Mouse (Mus musculus): ENCODE data around the gene Mul1. TPM values are rescaled to one million over a fixed set of nuclear protein-coding genes. Genes with fewer than 3 reads are reported as not detected.
A peak's percentile ranks its signal among the peaks of the same experiment; 100 is the strongest.

Mul1 gene
- polyA plus RNA-seq, 1 experiment from 2014 or later = 20.1 TPM

DNA sequence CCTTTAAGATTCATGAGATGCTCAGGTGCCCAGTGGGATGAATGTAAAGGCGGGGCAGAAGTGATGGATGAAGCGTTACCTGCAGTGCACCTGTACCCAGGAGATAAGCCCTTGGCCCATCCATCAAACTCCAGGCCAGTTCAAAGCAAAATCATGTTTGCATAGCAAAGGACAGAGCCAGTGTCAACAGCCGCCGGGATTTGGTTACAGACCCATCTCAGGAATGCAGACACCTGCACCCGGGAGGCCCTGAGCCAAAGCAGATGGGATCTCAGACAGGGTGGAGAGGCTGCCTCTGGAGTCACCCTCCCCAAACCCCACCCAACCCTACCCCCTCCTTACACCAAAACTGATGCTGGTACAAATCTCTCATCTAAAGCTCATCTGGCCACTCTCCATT lies 23.5 kb upstream of the Mul1 start:
- DNase-seq (ENCODE audit: low spot score) = no peak
- Histone ChIP-seq H3K4me2 (ENCODE audit: low read length) (no peak overlapping the region), H3K27ac (ENCODE audit: low read depth) (no peak overlapping the region), H3K4me3 (ENCODE audit: low read depth, low read length) (no peak overlapping the region), H3K4me1 (replicated peaks; ENCODE audit: control insufficient read depth, insufficient read depth, low read length) (peaks cover 10% of the 10 kb centered on the region; the same call in 1 of the 2 replicates), H3K9ac (ENCODE audit: low read length) (no peak overlapping the region), H3K27me3 (replicated peaks; ENCODE audit: control insufficient read depth, insufficient read depth, low read length) (0 out of 2 replicates have a peak, but pooled peaks cover 7% of the 10 kb centered on the region), H3K36me3 (ENCODE audit: control insufficient read depth, insufficient read depth, low read length) (no peaks in the 10 kb centered on the region), H3K9me3 (ENCODE audit: control insufficient read depth, low read length) (no peaks in the 10 kb centered on the region)
- WGBS = 8% methylated on average over 5 of the region's 5 CpGs
- peak; percentile 60; the same call in 1 of the 2 replicates for ATAC-seq (replicated peaks; ENCODE audit: low FRiP score, low TSS enrichment, low read depth)

DNA sequence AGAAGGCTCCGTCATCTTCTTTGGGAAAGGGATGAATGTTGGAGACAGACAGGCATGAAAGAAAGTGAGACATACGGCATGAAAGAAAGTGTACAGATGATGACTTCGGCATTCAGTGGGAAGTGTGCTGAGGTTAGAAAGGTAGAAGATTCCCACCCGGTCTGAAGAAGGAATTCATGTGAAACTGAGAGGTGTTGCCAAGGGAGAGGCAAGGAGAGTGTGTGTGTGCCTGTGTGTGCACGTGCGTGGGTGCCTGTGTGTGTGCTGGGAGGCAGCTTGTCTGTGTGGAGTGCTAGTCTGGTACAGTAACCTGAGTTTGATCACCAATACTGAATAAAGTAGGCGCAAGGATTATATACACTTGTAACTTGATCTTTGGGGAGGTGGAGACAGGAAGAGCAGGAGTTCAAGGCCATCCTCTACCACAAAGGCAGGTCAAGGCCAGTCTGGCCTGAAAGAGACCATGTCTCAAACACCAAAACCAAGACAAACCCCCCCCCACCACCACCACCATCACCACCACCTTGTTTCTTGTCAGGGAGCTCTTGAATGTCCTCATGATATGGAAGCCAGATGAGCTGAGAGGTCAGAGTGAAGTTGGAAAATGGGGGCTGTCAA lies 22.9 kb upstream of the Mul1 start:
- H3K9me3 ChIP-seq (ENCODE audit: control insufficient read depth, low read length) = no peaks in the 10 kb centered on the region
- H3K36me3 ChIP-seq (ENCODE audit: control insufficient read depth, insufficient read depth, low read length) = no peaks in the 10 kb centered on the region
- no peak overlapping the region for H3K27ac ChIP-seq (ENCODE audit: low read depth)
- 0 out of 2 replicates have a peak, but pooled peaks cover 7% of the 10 kb centered on the region for H3K27me3 ChIP-seq (replicated peaks; ENCODE audit: control insufficient read depth, insufficient read depth, low read length)
- H3K4me1 ChIP-seq (replicated peaks; ENCODE audit: control insufficient read depth, insufficient read depth, low read length) = peaks cover 10% of the 10 kb centered on the region; the same call in 1 of the 2 replicates
- no peak overlapping the region for H3K9ac ChIP-seq (ENCODE audit: low read length)
- H3K4me3 ChIP-seq (ENCODE audit: low read depth, low read length) = no peak overlapping the region
- no peak overlapping the region for H3K4me2 ChIP-seq (ENCODE audit: low read length)
- DNase-seq (ENCODE audit: low spot score) = no peak
- WGBS = 43% methylated on average over 7 of the region's 7 CpGs
- ATAC-seq (replicated peaks; ENCODE audit: low FRiP score, low TSS enrichment, low read depth) = no peak

DNA sequence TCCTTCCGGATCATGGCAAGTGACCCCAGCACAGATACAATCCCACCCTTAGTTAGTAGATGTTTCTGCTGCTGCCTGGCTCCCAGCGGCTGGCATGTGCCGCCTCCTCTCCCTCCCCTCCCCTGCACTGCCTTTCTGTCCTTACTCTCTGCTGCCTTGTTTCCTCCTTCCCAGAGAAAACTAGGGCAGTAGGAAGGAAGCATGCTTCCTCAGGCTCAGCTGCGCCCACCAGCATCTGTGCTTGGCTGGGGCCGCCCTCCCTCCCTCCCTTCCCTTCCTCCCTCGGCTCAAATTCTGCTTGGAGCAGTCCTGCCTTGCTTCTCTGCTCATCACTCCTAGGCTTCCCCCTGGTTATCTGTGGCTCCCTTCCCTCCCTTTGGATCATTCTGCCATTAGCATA lies 19.7 kb upstream of the Mul1 start:
- no peak overlapping the region for H3K4me2 ChIP-seq (ENCODE audit: low read length)
- H3K27me3 ChIP-seq (replicated peaks; ENCODE audit: control insufficient read depth, insufficient read depth, low read length) = 0 out of 2 replicates have a peak, but pooled peaks cover 7% of the 10 kb centered on the region
- H3K9me3 ChIP-seq (ENCODE audit: control insufficient read depth, low read length) = no peaks in the 10 kb centered on the region
- ATAC-seq (replicated peaks; ENCODE audit: low FRiP score, low TSS enrichment, low read depth) (no peak), DNase-seq (ENCODE audit: low spot score) (no peak)
- H3K27ac ChIP-seq (ENCODE audit: low read depth) = no peak overlapping the region
- no peaks in the 10 kb centered on the region for H3K36me3 ChIP-seq (ENCODE audit: control insufficient read depth, insufficient read depth, low read length)
- H3K4me1 ChIP-seq (replicated peaks; ENCODE audit: control insufficient read depth, insufficient read depth, low read length) = peaks cover 10% of the 10 kb centered on the region; the same call in 1 of the 2 replicates
- H3K4me3 ChIP-seq (ENCODE audit: low read depth, low read length) = no peak overlapping the region
- 15% methylated on average over 6 of the region's 6 CpGs for WGBS
- no peak overlapping the region for H3K9ac ChIP-seq (ENCODE audit: low read length)

DNA sequence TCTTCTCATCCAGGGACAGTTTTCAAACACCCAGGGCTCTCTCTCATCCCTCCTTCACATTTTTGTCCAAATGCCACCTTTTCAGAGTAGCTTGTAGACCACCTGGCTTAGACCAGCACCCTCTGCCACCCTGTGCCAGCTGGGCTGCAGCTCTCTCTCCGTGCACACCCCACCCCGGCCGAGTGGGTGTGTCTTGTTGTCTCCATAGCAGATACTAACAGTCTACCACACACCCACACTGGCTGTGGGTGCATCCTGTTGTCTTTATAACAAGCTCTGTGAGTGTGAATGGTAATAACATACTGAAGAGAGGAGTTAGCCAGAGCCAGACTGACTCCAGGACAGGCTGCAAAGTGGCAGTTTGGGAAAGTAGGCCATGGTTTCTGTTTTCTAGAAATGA lies 18.5 kb upstream of the Mul1 start:
- DNase-seq (ENCODE audit: low spot score) = no peak
- no peak overlapping the region for H3K4me2 ChIP-seq (ENCODE audit: low read length)
- WGBS = 76% methylated on average over 3 of the region's 3 CpGs
- H3K4me3 ChIP-seq (ENCODE audit: low read depth, low read length) = no peak overlapping the region
- 0 out of 2 replicates have a peak, but pooled peaks cover 1% of the 10 kb centered on the region for H3K27me3 ChIP-seq (replicated peaks; ENCODE audit: control insufficient read depth, insufficient read depth, low read length)
- H3K36me3 ChIP-seq (ENCODE audit: control insufficient read depth, insufficient read depth, low read length) = no peaks in the 10 kb centered on the region
- H3K9ac ChIP-seq (ENCODE audit: low read length) = no peak overlapping the region
- no peak overlapping the region for H3K27ac ChIP-seq (ENCODE audit: low read depth)
- H3K4me1 ChIP-seq (replicated peaks; ENCODE audit: control insufficient read depth, insufficient read depth, low read length) = peaks cover 10% of the 10 kb centered on the region; the same call in 1 of the 2 replicates
- no peak for ATAC-seq (replicated peaks; ENCODE audit: low FRiP score, low TSS enrichment, low read depth)
- no peaks in the 10 kb centered on the region for H3K9me3 ChIP-seq (ENCODE audit: control insufficient read depth, low read length)

DNA sequence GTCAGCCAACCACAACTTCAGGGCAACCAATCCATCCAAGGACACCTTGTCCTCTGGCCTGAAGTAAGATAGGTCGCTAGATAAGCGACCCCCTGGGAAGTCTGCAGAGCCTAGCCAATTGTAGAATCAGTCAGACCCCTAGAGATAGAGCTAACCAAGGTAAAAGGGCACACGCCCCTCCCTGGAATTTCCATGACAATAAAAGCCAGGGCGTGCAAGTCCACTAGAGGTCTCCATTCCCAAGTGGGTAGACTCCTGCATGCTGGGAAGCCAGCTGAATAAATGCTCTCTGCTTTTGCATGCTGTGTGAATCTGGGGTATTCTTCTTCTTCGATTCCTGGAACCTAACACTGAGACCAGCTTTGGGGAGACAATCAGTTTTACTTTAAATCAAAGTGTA lies 18.1 kb upstream of the Mul1 start:
- WGBS = 65% methylated on average over 5 of the region's 5 CpGs
- Histone ChIP-seq H3K27ac (ENCODE audit: low read depth) (no peak overlapping the region), H3K9ac (ENCODE audit: low read length) (no peak overlapping the region), H3K4me1 (replicated peaks; ENCODE audit: control insufficient read depth, insufficient read depth, low read length) (peaks cover 10% of the 10 kb centered on the region; the same call in 1 of the 2 replicates), H3K4me2 (ENCODE audit: low read length) (no peak overlapping the region), H3K36me3 (ENCODE audit: control insufficient read depth, insufficient read depth, low read length) (no peaks in the 10 kb centered on the region), H3K4me3 (ENCODE audit: low read depth, low read length) (no peak overlapping the region), H3K27me3 (replicated peaks; ENCODE audit: control insufficient read depth, insufficient read depth, low read length) (no peaks in the 10 kb centered on the region), H3K9me3 (ENCODE audit: control insufficient read depth, low read length) (no peaks in the 10 kb centered on the region)
- ATAC-seq (replicated peaks; ENCODE audit: low FRiP score, low TSS enrichment, low read depth) (no peak), DNase-seq (ENCODE audit: low spot score) (no peak)

DNA sequence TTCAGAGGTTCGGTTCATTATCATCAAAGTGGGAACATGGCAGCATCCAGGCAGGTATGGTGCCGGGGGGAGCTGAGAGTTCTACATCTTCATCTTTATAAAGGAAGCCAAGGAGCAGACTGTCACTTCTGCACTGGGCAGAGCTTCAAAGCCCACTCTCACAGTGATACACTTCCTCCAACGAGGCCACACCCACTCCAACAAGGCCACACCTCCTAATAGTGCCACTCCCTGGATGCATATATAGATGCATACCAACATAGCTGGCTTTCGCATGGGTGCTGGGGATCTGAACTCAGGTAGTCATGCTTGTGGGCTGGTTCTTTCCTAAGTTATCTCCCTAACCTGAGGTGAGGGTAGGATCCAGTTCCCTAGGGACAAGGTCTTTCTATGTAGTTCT lies 16.6 kb upstream of the Mul1 start:
- no peak overlapping the region for H3K27ac ChIP-seq (ENCODE audit: low read depth)
- no peak overlapping the region for H3K9ac ChIP-seq (ENCODE audit: low read length)
- H3K27me3 ChIP-seq (replicated peaks; ENCODE audit: control insufficient read depth, insufficient read depth, low read length) = no peaks in the 10 kb centered on the region
- H3K9me3 ChIP-seq (ENCODE audit: control insufficient read depth, low read length) = no peaks in the 10 kb centered on the region
- DNase-seq (ENCODE audit: low spot score) = no peak
- no peak overlapping the region for H3K4me2 ChIP-seq (ENCODE audit: low read length)
- H3K4me3 ChIP-seq (ENCODE audit: low read depth, low read length) = no peak overlapping the region
- ATAC-seq (replicated peaks; ENCODE audit: low FRiP score, low TSS enrichment, low read depth) = no peak
- 82% methylated on average over 4 of the region's 4 CpGs for WGBS
- H3K36me3 ChIP-seq (ENCODE audit: control insufficient read depth, insufficient read depth, low read length) = no peaks in the 10 kb centered on the region
- H3K4me1 ChIP-seq (replicated peaks; ENCODE audit: control insufficient read depth, insufficient read depth, low read length) = peaks cover 10% of the 10 kb centered on the region; the same call in 1 of the 2 replicates

DNA sequence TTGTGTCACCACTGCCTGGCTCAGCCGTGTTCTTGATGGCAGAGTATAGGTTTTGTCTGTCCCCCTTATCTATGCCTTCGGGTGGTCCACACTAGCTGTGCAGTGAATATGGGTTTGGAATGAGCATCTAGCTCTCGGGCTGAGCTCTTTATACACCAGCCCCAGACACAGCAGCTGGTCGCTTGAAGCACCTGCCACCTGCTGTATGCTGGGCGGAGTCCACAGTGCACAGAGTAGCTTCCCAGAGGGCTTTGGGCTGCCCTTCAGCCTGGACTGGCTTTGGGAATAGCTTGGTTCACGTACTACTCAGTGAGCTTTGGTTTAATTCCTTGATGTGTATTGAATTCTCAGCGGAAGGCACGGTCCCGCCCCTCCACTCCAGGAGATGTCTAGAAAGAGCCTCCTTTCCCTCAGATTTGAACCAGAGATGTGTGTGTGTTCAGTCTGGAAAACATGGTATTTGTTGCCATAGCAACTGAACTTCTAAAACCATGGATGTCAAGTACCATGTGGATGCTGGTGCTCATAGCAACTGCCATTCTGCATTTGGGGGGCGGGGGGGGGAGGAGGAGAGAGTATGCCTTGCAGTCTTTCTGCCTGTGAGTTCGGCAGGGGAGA lies 16.0 kb upstream of the Mul1 start:
- WGBS = 63% methylated on average over 11 of the region's 11 CpGs
- H3K27me3 ChIP-seq (replicated peaks; ENCODE audit: control insufficient read depth, insufficient read depth, low read length) = no peaks in the 10 kb centered on the region
- no peaks in the 10 kb centered on the region for H3K36me3 ChIP-seq (ENCODE audit: control insufficient read depth, insufficient read depth, low read length)
- no peak overlapping the region for H3K9ac ChIP-seq (ENCODE audit: low read length)
- H3K27ac ChIP-seq (ENCODE audit: low read depth) = no peak overlapping the region
- no peak for ATAC-seq (replicated peaks; ENCODE audit: low FRiP score, low TSS enrichment, low read depth)
- no peak overlapping the region for H3K4me3 ChIP-seq (ENCODE audit: low read depth, low read length)
- H3K4me1 ChIP-seq (replicated peaks; ENCODE audit: control insufficient read depth, insufficient read depth, low read length) = peaks cover 10% of the 10 kb centered on the region; the same call in 1 of the 2 replicates
- no peak for DNase-seq (ENCODE audit: low spot score)
- H3K9me3 ChIP-seq (ENCODE audit: control insufficient read depth, low read length) = 0 out of 2 replicates have a peak, but pooled peaks cover 3% of the 10 kb centered on the region
- no peak overlapping the region for H3K4me2 ChIP-seq (ENCODE audit: low read length)

DNA sequence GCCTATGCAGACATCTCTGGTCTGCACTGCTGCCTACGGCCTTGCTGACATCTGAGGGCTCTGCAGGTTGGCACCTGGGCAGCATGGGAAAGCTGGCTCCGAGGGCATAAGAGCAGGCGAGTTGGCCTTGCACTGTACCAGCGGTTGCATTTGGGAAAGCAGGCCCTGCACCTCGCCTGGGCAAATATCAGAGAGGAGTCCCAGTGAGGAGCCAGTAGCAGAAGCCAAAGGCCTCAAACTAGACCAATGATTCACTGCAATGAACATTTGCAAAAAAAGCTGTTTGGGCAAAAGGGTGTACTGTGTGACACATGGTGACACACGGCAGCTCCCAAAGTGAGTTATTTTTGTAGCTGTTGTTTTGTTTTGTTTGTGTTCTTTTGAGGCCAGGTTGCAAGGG lies 9.4 kb upstream of the Mul1 start:
- ATAC-seq (replicated peaks; ENCODE audit: low FRiP score, low TSS enrichment, low read depth) (no peak), DNase-seq (ENCODE audit: low spot score) (no peak)
- Histone ChIP-seq H3K4me2 (ENCODE audit: low read length) (no peak overlapping the region), H3K36me3 (ENCODE audit: control insufficient read depth, insufficient read depth, low read length) (no peaks in the 10 kb centered on the region), H3K4me3 (ENCODE audit: low read depth, low read length) (no peak overlapping the region), H3K4me1 (replicated peaks; ENCODE audit: control insufficient read depth, insufficient read depth, low read length) (no peaks in the 10 kb centered on the region), H3K27me3 (replicated peaks; ENCODE audit: control insufficient read depth, insufficient read depth, low read length) (0 out of 2 replicates have a peak, but pooled peaks cover 2% of the 10 kb centered on the region), H3K9me3 (ENCODE audit: control insufficient read depth, low read length) (0 out of 2 replicates have a peak, but pooled peaks cover 3% of the 10 kb centered on the region), H3K9ac (ENCODE audit: low read length) (no peak overlapping the region), H3K27ac (ENCODE audit: low read depth) (no peak overlapping the region)
- WGBS = 80% methylated on average over 6 of the region's 6 CpGs

All from intestine, embryonic 14.5 days (tissue).